Mouse (Mus musculus) myocyte (in vitro differentiated cells): ENCODE measurements around the gene Slc12a6. TPM values are rescaled to one million over a fixed set of nuclear protein-coding genes. Genes with fewer than 3 reads are reported as not detected.
A peak's percentile ranks its signal among the peaks of the same experiment; 100 is the strongest.
"Not testable (repeated sequence)": the region's sequence is repeated elsewhere in the genome, so short reads cannot be mapped to it uniquely, and the experiment has no call there.

ENCODE experiments used
- H3K27me3 ChIP-seq: one replicate; pipeline ENCODE4 v1.6.1; 2011; ENCODE audit not compliant: control insufficient read depth, insufficient read depth, insufficient read length
- H3K36me3 ChIP-seq: one replicate; pipeline ENCODE4 v1.6.1; 2011; ENCODE audit not compliant: control insufficient read depth, insufficient read depth
- H3K4me2 ChIP-seq: one replicate; pipeline ENCODE4 v1.6.1; 2011; ENCODE audit warnings: low read depth, control low read depth
- H3K4me3 ChIP-seq: one replicate; pipeline ENCODE4 v1.5.1; 2011; ENCODE audit warnings: mild to moderate bottlenecking, control low read depth, moderate library complexity
- H3K79me2 ChIP-seq: one replicate; pipeline ENCODE4 v1.6.1; 2011; ENCODE audit not compliant: control insufficient read depth, insufficient read depth
- H3ac ChIP-seq: one replicate; pipeline ENCODE4 v1.6.1; 2011; ENCODE audit not compliant: control insufficient read depth, insufficient read length
- CEBPB ChIP-seq: IDR thresholded peaks from 2 replicates; pipeline ENCODE4 v1.6.1; 2011; ENCODE audit warnings: mild to moderate bottlenecking, moderate library complexity; ENCODE audit not compliant: poor library complexity, insufficient read depth, severe bottlenecking
- E2F4 ChIP-seq: IDR thresholded peaks from one replicate; pipeline ENCODE4 v1.6.1; 2011; ENCODE audit warnings: mild to moderate bottlenecking, control low read depth, moderate library complexity; ENCODE audit not compliant: insufficient read depth
- MAX ChIP-seq: IDR thresholded peaks from one replicate; pipeline ENCODE4 v1.6.1; 2011; ENCODE audit warnings: low read depth, mild to moderate bottlenecking, control low read depth
- MYOD1 ChIP-seq, 3 experiments: IDR thresholded peaks; one replicate each; pipeline ENCODE4 v1.6.1; 2011; ENCODE audit warnings: control low read depth in 2 of 3, low read depth in 2 of 3, mild to moderate bottlenecking in 2 of 3, moderate library complexity in 1 of 3; ENCODE audit not compliant: insufficient read length in 2 of 3, control insufficient read depth in 1 of 3
- MYOG ChIP-seq, 3 experiments: IDR thresholded peaks; one replicate each; pipeline ENCODE4 v1.6.1; 2011; ENCODE audit warnings: control low read depth in 2 of 3, low read depth in 2 of 3, mild to moderate bottlenecking in 2 of 3; ENCODE audit not compliant: insufficient read length in 2 of 3, control insufficient read depth in 1 of 3, insufficient read depth in 1 of 3
- POLR2A ChIP-seq: IDR thresholded peaks from one replicate; pipeline ENCODE4 v1.6.1; 2011; ENCODE audit warnings: low read depth, mild to moderate bottlenecking, control low read depth, moderate library complexity; ENCODE audit not compliant: insufficient read length
- POLR2AphosphoS2 ChIP-seq: IDR thresholded peaks from one replicate; pipeline ENCODE4 v1.6.1; 2011; ENCODE audit warnings: low read depth, control low read depth; ENCODE audit not compliant: insufficient read length
- REST ChIP-seq: IDR thresholded peaks from one replicate; pipeline ENCODE4 v1.6.1; 2011; ENCODE audit warnings: mild to moderate bottlenecking, control low read depth, moderate library complexity; ENCODE audit not compliant: insufficient read depth, insufficient read length
- SRF ChIP-seq: IDR thresholded peaks from one replicate; pipeline ENCODE4 v1.6.1; 2011; ENCODE audit warnings: low read depth; ENCODE audit not compliant: control insufficient read depth, insufficient read length
- TCF12 ChIP-seq: IDR thresholded peaks from one replicate; pipeline ENCODE4 v1.6.1; 2011; ENCODE audit warnings: mild to moderate bottlenecking, control low read depth; ENCODE audit not compliant: poor library complexity, insufficient read depth, severe bottlenecking
- TCF3 ChIP-seq: IDR thresholded peaks from one replicate; pipeline ENCODE4 v1.6.1; 2011; ENCODE audit warnings: low read depth, control low read depth; ENCODE audit not compliant: insufficient read length
- USF1 ChIP-seq: IDR thresholded peaks from one replicate; pipeline ENCODE4 v1.6.1; 2011; ENCODE audit warnings: low read depth, mild to moderate bottlenecking, control low read depth, moderate library complexity
- polyA plus RNA-seq: library from polyadenylated mRNA; unstranded; fragments of >200 nt; fragmentation: generic; extraction: Trizol; gene quantifications from one replicate; pipeline ENCODE4 v1.2.1, GENCODE M21; 2012; ENCODE audit warnings: missing spikeins

Gene Slc12a6
- polyA plus RNA-seq, 1 experiment, result 7.0 TPM

- no peak for TF ChIP-seq TCF3
- no peak for TF ChIP-seq SRF
- TF ChIP-seq CEBPB, result no peak
- TF ChIP-seq USF1, result peak; percentile 95
- TF ChIP-seq POLR2AphosphoS2, result no peak
- TF ChIP-seq REST, result no peak
- TF ChIP-seq POLR2A, result peak; percentile 38
- no peak for TF ChIP-seq E2F4
- TF ChIP-seq MYOG (IDR thresholded peaks at IDR 0.05; ENCODE audit: control insufficient read depth in 1 of 3, insufficient read depth in 1 of 3, insufficient read length in 2 of 3, low read depth in 2 of 3), result no peak
- TF ChIP-seq MAX, result no peak
- TF ChIP-seq MYOD1 (IDR thresholded peaks at IDR 0.05; ENCODE audit: control insufficient read depth in 1 of 3, insufficient read length in 2 of 3, low read depth in 2 of 3), result no peak
- TF ChIP-seq TCF12, result no peak
- Histone ChIP-seq H3K4me2 (peak overlapping the region; percentile 80), H3K36me3 (no peaks in the 10 kb centered on the region), H3ac (no peak overlapping the region), H3K79me2 (no peaks in the 10 kb centered on the region), H3K27me3 (no peaks in the 10 kb centered on the region), H3K4me3 (peak overlapping the region; percentile 29)
Observed at GRCm38 (mm10) chr2:112284363-112285030, 18.9 kb downstream of the Slc12a6 start.

DNA sequence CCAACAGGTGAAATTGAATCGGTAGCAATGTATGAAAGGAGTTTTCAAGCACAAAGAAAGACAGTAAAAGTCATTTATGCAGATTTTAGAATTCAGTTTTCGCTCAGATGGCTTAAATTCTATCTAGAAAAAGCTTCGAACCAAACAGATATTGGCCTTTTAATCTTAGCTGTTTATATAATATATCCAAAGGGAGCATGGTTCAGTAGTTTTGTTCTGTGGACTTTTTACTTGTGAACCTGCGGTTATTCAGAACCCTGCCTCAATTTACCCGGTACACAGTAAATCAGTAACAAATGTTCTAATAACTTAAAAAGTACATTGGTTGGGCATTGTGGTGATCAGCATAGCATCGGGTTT, 19.4 kb downstream of the Slc12a6 start:
- peak overlapping the region; percentile 80 for H3K4me2 ChIP-seq
- peak overlapping the region; percentile 29 for H3K4me3 ChIP-seq
- TF ChIP-seq SRF, result no peak
- no peak for TF ChIP-seq POLR2A
- no peak for TF ChIP-seq USF1
- no peak overlapping the region for H3ac ChIP-seq
- no peaks in the 10 kb centered on the region for H3K27me3 ChIP-seq
- H3K36me3 ChIP-seq, result no peaks in the 10 kb centered on the region
- no peaks in the 10 kb centered on the region for H3K79me2 ChIP-seq

- not testable (repeated sequence) for H3K4me2 ChIP-seq, H3K36me3 ChIP-seq, H3K4me3 ChIP-seq, H3ac ChIP-seq, H3K79me2 ChIP-seq, H3K27me3 ChIP-seq
Observed at GRCm38 (mm10) chr2:112286062-112286461, 20.4 kb downstream of the Slc12a6 start.

GRCm38 (mm10) chr2:112287059-112287458, 21.4 kb downstream of the Slc12a6 start:
- H3ac ChIP-seq, result no peak overlapping the region

GRCm38 (mm10) chr2:112289507-112289906, 23.9 kb downstream of the Slc12a6 start:
- TF ChIP-seq REST, result no peak
- no peak for TF ChIP-seq CEBPB
- TF ChIP-seq TCF3, result no peak
- no peak for TF ChIP-seq MYOG (IDR thresholded peaks at IDR 0.05; ENCODE audit: control insufficient read depth in 1 of 3, insufficient read depth in 1 of 3, insufficient read length in 2 of 3, low read depth in 2 of 3)
- TF ChIP-seq E2F4, result no peak
- Histone ChIP-seq H3K4me3 (no peak overlapping the region), H3ac (no peak overlapping the region), H3K36me3 (no peaks in the 10 kb centered on the region), H3K27me3 (no peaks in the 10 kb centered on the region), H3K79me2 (no peaks in the 10 kb centered on the region), H3K4me2 (no peak overlapping the region)

More at GRCm38 (mm10) chr2:112287059-112287458, 21.4 kb downstream of the Slc12a6 start:
- H3K4me2 ChIP-seq, result no peak overlapping the region
- H3K79me2 ChIP-seq, result no peaks in the 10 kb centered on the region
- H3K36me3 ChIP-seq, result no peaks in the 10 kb centered on the region
- TF ChIP-seq POLR2A, result no peak
- TF ChIP-seq USF1, result no peak
- no peak for TF ChIP-seq MAX
- no peak for TF ChIP-seq TCF3
- TF ChIP-seq MYOG (IDR thresholded peaks at IDR 0.05; ENCODE audit: control insufficient read depth in 1 of 3, insufficient read depth in 1 of 3, insufficient read length in 2 of 3, low read depth in 2 of 3), result no peak
- no peak for TF ChIP-seq MYOD1 (IDR thresholded peaks at IDR 0.05; ENCODE audit: control insufficient read depth in 1 of 3, insufficient read length in 2 of 3, low read depth in 2 of 3)
- no peak for TF ChIP-seq REST
- no peak for TF ChIP-seq E2F4
- no peak for TF ChIP-seq POLR2AphosphoS2
- no peak for TF ChIP-seq TCF12
- no peak for TF ChIP-seq SRF
- TF ChIP-seq CEBPB, result no peak
- no peak overlapping the region for H3K4me3 ChIP-seq
- H3K27me3 ChIP-seq, result no peaks in the 10 kb centered on the region

- no peak overlapping the region for H3K4me3 ChIP-seq
- H3K4me2 ChIP-seq, result no peak overlapping the region
- peaks cover 5% of the 10 kb centered on the region for H3K79me2 ChIP-seq
- H3K27me3 ChIP-seq, result no peaks in the 10 kb centered on the region
- TF ChIP-seq POLR2A (no peak), MYOD1 (IDR thresholded peaks at IDR 0.05; ENCODE audit: control insufficient read depth in 1 of 3, insufficient read length in 2 of 3, low read depth in 2 of 3) (no peak), SRF (no peak), MYOG (IDR thresholded peaks at IDR 0.05; ENCODE audit: control insufficient read depth in 1 of 3, insufficient read depth in 1 of 3, insufficient read length in 2 of 3, low read depth in 2 of 3) (no peak)
- no peak overlapping the region for H3ac ChIP-seq
- H3K36me3 ChIP-seq, result no peaks in the 10 kb centered on the region
Observed at GRCm38 (mm10) chr2:112292823-112293222, 27.2 kb downstream of the Slc12a6 start.
